Mouse (Mus musculus) C3H10T1/2 (cell line): ENCODE data around the gene Gucy2e. TPM values are rescaled to one million over a fixed set of nuclear protein-coding genes. Genes with fewer than 3 reads are reported as not detected.

Experiments
- polyA plus RNA-seq, 2 experiments: library from polyadenylated mRNA; unstranded; fragments of >200 nt; fragmentation: generic; extraction: Trizol; gene quantifications; one replicate each; pipeline ENCODE4 v1.2.1; 2012; ENCODE audit warnings: missing spikeins in 2 of 2

Gucy2e gene
- polyA plus RNA-seq = under 1 TPM in 1 of 2 experiments, not detected in 1; 0.04 TPM

DNA sequence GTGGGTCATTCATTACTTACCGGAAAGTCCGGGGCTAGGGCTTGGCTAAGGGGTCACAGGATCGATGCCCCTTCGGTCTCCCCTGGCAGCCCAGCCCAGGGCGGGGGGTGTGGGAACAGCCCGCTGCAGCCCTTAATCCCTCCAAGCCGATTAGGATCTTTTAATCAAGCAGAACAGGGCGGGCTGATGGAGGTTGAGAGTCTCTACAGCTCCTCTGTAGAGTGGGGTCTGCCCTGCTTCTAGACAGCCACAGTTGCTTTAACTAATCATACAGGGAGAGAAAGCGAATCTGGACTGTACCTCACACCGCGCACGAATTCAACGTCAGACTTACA, at the start of gene Gucy2e:
Gene Gucy2e (minus strand): TSS at position 111 of the 335 bp plus-strand sequence.

DNA sequence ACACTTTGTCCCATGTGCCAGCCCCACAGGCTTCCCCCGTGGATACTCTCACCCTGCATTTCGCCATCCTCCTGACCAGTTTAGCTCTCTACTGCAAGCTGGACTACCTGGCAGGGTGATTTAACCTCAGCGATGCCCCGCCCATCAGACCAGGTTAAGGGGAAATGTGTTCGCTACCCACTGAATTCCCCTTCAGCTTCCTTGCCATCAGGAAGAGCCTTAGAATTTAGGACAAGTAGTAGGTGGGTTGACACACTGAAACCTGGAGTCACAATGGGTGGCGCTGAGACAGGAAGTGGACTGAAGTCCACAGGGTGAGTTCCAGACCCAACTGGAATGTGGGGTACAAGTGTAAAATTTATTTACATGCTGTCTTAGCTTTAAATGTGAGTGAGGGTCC, 39.1 kb downstream of the Gucy2e start, which contains the start of gene Alox8:
Gene Alox8 (minus strand): TSS at position 101 of the 400 bp plus-strand sequence.

Other genes starting within 250 kb of the Gucy2e start
- 1 to 10 TPM; 6.8 to 7.2 TPM for gene Pfas, start 228.6 kb downstream of the Gucy2e start, polyA plus RNA-seq
- gene Ctc1, start 221.1 kb downstream of the Gucy2e start, polyA plus RNA-seq = 10 to 100 TPM; 57.4 to 66.2 TPM
- 10 to 100 TPM; 33.9 to 67.3 TPM for gene Aurkb, start 191.4 kb downstream of the Gucy2e start, polyA plus RNA-seq
- 10 to 100 TPM; 13.1 to 23.4 TPM for gene Borcs6, start 177.3 kb downstream of the Gucy2e start, polyA plus RNA-seq
- gene Tmem107, start 166.2 kb downstream of the Gucy2e start, polyA plus RNA-seq = 10 to 100 TPM; 73.7 to 88.9 TPM
- 10 to 100 TPM; 16.1 to 69.3 TPM for gene Vamp2, start 148.5 kb downstream of the Gucy2e start, polyA plus RNA-seq
- 10 to 100 TPM in 1 of 2 experiments, 1 to 10 TPM in 1; 3.3 to 14.3 TPM for gene Per1, start 141.8 kb downstream of the Gucy2e start, polyA plus RNA-seq
- under 1 TPM; 0.16 to 0.19 TPM for gene Hes7, start 116.6 kb downstream of the Gucy2e start, polyA plus RNA-seq
- 1 to 10 TPM in 1 of 2 experiments, under 1 TPM in 1; 0.55 to 2.0 TPM for gene 9130213A22Rik, start 114.4 kb downstream of the Gucy2e start, polyA plus RNA-seq
- under 1 TPM; 0.07 to 0.34 TPM for gene Aloxe3, start 111.1 kb downstream of the Gucy2e start, polyA plus RNA-seq
- gene Alox12b, start 80.0 kb downstream of the Gucy2e start, polyA plus RNA-seq = not detected
- gene Alox8, start 39.2 kb downstream of the Gucy2e start, polyA plus RNA-seq = under 1 TPM; 0.05 to 0.20 TPM
- 10 to 100 TPM in 1 of 2 experiments, 1 to 10 TPM in 1; 1.9 to 13.1 TPM for gene Cntrob, start 86.7 kb upstream of the Gucy2e start, polyA plus RNA-seq
- 100 to 1,000 TPM; 152 to 168 TPM for gene Trappc1, start 86.9 kb upstream of the Gucy2e start, polyA plus RNA-seq
- under 1 TPM; 0.41 to 0.76 TPM for gene Kcnab3, start 89.2 kb upstream of the Gucy2e start, polyA plus RNA-seq
- under 1 TPM in 1 of 2 experiments, not detected in 1; 0.07 TPM for gene Rnf227, start 103.4 kb upstream of the Gucy2e start, polyA plus RNA-seq
- 100 to 1,000 TPM in 1 of 2 experiments, 10 to 100 TPM in 1; 12.9 to 147 TPM for gene Chd3, start 132.4 kb upstream of the Gucy2e start, polyA plus RNA-seq
- 100 to 1,000 TPM; 320 to 328 TPM for gene Naa38, start 158.5 kb upstream of the Gucy2e start, polyA plus RNA-seq
- gene Cyb5d1, start 158.6 kb upstream of the Gucy2e start, polyA plus RNA-seq = 10 to 100 TPM in 1 of 2 experiments, 1 to 10 TPM in 1; 1.2 to 16.0 TPM
- gene Tmem88, start 161.2 kb upstream of the Gucy2e start, polyA plus RNA-seq = under 1 TPM; 0.33 TPM
- gene Kdm6b, start 176.6 kb upstream of the Gucy2e start, polyA plus RNA-seq = 10 to 100 TPM in 1 of 2 experiments, 1 to 10 TPM in 1; 1.5 to 25.3 TPM